Mouse (Mus musculus): ENCODE measurements around the gene Adgrf4.
A peak's percentile ranks its signal among the peaks of the same experiment; 100 is the strongest.

DNA sequence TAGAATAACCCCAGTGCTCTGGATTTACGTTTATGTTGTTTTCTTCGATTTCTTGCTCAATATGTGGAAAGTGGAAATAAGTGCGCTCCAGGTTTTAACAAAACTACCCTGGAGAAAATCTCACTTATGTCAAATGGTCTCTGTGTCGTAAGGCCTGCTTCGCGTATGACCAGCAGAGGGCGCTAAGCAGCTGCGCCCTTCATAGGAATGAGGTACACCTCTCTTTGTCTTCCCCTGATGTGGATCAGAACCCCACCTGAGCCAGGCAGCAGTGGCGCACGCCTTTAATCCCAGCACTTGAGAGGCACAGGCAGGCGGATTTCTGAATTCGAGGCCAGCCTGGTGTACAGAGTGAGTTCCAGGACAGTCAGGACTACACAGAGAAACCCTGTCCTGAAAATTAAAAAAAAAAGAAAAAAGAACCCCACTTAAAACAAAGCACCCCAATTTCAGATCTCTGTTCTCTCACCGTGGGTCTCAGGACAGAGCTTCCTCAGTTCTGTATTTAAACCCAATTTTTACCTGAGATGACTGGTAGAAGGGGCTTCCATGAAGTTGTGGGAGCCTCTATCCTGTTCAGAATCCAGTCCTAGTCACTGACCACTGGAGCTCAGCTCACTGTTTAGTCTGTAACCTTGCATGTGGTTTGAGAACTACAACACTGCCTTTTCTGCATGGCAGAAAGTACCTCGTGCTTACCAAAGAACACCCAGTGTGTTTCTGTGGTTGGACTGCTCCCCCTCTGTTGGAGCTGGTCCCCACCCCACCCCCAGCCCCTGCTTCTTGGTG lies 33.3 kb downstream of the Adgrf4 start:
- TF ChIP-seq POLR2A (IDR thresholded peaks at IDR 0.05; ENCODE audit: insufficient read depth, low read depth, low read length): no peak
- TF ChIP-seq CTCF (IDR thresholded peaks at IDR 0.05): peak; percentile 85
- TF ChIP-seq EP300 (IDR thresholded peaks at IDR 0.05; ENCODE audit: insufficient read depth, low read depth, low read length): no peak
